Mouse (Mus musculus) left cerebral cortex, postnatal 4 days (tissue): ENCODE data around the gene Plekha8. TPM values are rescaled to one million over a fixed set of nuclear protein-coding genes. Genes with fewer than 3 reads are reported as not detected.

Experiments
- DNase-seq: peaks from one replicate; pipeline ENCODE4 v3.0.0-alpha.2; 2022
- intact Hi-C: fragments of 180-260 bp; cut with DNase I; formaldehyde crosslinking; loops from one replicate; pipeline ENCODE4 v1.15.1; 2025
- total RNA-seq, 2 experiments: library from RNA; stranded (reverse); gene quantifications; 2 replicates each; pipeline ENCODE4 v1.2.3; 2021

Gene Plekha8
- total RNA-seq, 2 experiments from 2014 or later: 13.5 to 14.8 TPM

DNA sequence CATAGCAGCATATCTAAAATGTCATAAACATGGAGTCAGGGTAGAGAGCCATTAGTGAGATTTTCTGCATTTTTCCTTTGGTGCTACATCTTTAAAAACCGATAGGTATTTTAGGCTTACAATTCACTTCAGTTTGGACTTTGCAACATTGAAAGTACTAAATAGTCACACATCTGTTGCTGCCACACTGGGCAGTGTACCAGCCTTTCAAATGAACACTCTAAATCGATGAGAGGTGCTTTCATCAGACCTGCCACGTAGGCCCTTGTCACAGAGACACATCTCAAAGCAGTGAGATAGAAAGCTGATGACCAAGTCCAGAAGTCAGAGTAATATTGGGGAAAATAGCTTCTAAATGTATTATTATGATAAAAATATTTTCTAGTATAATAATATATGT, 33.5 kb downstream of the Plekha8 start:
- DNase-seq: no peak
- intact Hi-C loops: no loop called here

DNA sequence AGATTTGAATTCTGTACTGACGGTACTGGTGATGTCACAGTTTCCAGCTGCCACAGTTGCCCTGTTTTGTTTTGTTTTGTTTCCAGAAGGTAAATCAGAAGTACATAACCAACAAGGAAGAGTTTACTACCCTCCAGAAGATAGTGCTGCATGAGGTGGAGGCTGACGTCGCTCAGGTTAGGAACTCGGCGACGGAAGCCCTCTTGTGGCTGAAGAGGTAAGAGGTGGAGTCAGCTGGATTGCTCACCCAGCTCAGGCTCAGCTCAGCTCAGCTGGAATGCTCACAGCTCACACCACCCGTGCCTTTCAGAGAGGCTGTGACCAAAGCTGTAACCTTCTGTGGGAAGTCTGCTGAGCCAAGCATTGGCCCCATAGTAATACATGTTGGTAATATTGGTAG, 34.8 kb downstream of the Plekha8 start:
- DNase-seq: peak; percentile 7
- intact Hi-C loops: no loop called here

- DNase-seq: peak; percentile 8
- intact Hi-C loops: no loop called here
Measured at GRCm38 (mm10) chr6:54631462-54631861, 36.6 kb downstream of the Plekha8 start.

GRCm38 (mm10) chr6:54639877-54640276, 45.0 kb downstream of the Plekha8 start:
- DNase-seq: no peak
- intact Hi-C loops: no loop called here

- DNase-seq: no peak
- intact Hi-C loops: no loop called here
Measured at GRCm38 (mm10) chr6:54641953-54642352, 47.0 kb downstream of the Plekha8 start.

GRCm38 (mm10) chr6:54643181-54643580, 48.3 kb downstream of the Plekha8 start:
- intact Hi-C loops: no loop called here

GRCm38 (mm10) chr6:54655471-54656095, 60.7 kb downstream of the Plekha8 start:
- intact Hi-C loops: no loop called here
- DNase-seq: no peak

More at GRCm38 (mm10) chr6:54643181-54643580, 48.3 kb downstream of the Plekha8 start:
- no peak for DNase-seq

DNA sequence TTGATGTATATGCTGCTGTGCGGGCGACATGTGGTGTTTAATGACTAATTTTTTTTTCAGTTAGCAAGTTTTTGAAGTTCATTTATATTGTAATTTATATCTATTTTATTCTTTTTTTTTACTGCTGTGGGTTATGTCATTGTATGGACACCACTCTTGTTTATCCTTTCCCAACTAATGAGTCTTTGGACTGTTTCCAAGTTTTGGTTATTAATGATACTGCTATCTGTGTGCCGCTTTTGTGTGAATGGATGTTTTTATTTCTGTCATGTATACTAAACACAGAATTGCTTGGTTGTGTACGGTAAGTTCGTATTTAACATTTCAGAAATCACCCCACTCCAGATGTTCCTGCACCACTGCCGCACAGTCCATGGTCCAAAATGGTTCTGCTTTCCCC, 63.0 kb downstream of the Plekha8 start:
- no peak for DNase-seq
- intact Hi-C loops: no loop called here

DNA sequence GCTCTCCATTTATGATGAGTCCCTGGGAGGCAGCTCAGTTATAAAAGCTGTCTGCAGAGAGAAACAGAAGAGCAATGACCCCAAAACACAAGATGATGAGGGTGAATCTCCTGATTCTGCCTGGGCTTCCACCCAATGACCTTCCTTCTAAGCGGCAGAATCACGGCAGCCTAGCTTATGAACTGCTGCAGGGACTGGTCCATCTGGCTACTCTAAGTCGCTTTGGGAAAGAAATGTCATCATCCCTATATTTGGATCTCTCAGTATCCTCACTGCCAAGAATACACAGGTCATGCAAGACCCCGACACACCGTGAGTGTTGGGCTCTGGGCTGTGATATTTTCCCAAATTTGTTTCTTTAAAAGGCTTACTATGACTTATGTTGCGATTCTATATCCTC, 75.0 kb downstream of the Plekha8 start:
- intact Hi-C loops: no loop called here

DNA sequence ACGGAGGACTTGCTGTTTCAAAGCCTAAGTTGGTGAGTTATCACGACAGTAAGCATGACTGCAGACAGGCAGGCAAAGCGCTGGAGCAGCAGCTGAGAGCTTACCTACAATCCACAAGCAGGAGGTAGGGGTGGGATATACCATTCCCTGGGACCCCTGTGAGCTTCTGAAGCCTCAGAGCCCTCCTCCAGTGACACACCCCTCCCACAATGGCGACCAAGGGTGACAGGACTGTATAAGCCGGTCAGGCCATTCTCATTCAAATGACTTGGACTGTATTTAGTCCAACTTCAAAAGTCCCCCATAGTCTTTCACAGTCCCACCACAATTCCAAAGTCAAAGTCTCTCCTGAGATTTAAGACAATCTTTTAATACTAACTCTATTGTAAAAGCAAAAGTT, 78.0 kb downstream of the Plekha8 start:
- DNase-seq: no peak
- intact Hi-C loops: no loop called here

More for the DNA sequence above, 75.0 kb downstream of the Plekha8 start:
- DNase-seq: no peak

DNA sequence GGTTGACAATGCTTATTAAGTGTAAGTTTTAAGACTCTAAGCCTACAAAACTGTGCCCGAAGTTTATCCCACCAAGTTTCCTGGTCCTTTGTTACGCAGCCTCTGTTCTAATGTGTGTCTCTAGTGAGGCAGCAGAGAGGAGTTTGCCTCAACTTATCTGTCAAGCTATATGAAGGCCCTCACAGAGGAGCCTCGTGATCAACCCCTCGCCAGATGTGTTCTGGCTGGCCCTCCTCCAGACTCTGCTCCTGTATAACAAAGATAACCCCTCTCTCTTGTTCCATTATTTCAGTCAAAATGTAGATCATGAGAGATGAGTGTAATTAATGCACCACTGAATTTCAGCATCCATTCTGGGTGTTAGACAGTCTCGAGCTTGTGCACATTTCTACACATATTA, 84.8 kb downstream of the Plekha8 start:
- DNase-seq: no peak
- intact Hi-C loops: loop anchor here (10.0 kb wide), 1 partner anchor 85 kb away; the partner anchor contains the start of genes Fkbp14 and Plekha8

DNA sequence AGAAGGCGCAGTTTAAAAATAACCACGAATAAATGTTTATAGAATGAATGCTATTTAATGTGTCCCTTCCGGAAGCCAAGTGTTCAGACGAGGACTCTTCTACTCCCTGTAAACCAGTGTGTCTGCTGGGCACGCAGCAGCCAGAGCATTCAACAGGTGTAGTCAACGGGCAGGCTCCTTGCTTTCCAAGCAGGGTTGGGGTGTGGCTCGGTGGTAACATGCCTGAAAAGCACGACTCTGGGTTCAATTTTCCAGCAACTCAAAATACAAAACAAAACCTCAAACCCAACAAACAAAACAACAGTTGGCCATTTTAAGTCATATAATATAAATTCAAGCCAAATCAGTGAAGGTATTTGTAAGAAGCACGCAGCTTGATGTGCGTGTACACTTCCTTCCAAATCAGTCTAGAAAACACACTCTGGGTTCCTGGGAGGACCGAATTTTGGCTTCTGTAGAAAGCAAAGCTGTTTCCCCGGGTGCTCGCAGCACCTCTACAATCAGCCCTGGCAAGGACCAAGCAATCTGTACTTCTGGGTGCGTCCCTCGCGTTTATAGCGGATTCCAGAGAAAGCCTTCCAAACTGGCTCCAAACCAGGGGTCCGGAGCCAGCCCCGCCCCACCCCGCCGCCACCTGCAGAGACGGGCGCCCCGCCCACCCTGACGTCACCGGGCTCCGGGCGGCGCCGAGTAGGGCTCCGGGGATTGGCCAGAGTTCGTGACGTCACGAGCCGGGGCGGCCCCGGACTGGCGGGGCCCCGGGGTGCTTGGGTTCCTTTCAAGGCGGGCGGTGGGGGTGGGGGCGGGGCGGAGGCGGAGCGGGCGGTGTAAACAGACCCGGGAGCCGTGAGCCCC, 86.2 kb downstream of the Plekha8 start, which contains the start of gene Mturn:
Gene Mturn (plus strand): TSS at position 734 of the 855 bp plus-strand sequence.
- intact Hi-C loops: loop anchor here (10.0 kb wide), 1 partner anchor 86 kb away; the partner anchor contains the start of genes Fkbp14 and Plekha8
- DNase-seq: peak; percentile 98

DNA sequence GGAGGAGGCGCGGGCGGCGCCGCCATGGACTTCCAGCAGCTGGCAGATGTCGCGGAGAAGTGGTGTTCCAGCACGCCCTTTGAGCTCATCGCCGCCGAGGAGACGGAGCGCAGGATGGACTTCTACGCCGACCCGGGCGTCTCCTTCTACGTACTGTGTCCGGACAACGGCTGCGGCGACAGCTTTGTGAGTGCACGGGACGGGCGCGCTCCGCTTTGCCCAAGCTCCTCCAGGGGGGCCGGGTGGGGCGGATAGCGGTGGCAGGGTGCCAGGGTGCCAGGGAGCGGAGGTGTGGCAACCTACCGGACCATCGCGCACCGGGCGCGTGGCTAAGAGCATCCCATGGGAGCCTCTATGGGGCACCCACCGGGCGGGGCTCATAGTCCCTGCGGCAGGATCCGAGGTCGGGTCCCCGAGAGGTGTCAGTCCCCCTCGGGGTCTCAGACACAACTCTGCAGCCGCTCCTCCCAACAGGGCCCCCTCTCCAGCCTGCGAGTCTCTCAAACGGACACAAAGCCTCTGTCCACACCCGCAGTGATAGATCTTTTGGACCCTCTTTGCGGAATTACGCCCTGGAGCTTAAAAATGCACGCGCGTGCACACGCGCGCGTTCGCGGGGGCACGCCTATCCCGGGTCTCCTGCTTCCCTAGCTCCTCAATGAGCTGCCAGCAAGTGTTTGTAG, 87.0 kb downstream of the Plekha8 start:
- intact Hi-C loops: loop anchor here (10.0 kb wide), 1 partner anchor 87 kb away; the partner anchor contains the start of genes Fkbp14 and Plekha8

GRCm38 (mm10) chr6:54684085-54684484, 89.2 kb downstream of the Plekha8 start:
- no peak for DNase-seq
- intact Hi-C loops: loop anchor here (10.0 kb wide), 1 partner anchor 89 kb away; the partner anchor contains the start of genes Fkbp14 and Plekha8

More for the DNA sequence above, 87.0 kb downstream of the Plekha8 start:
- no peak for DNase-seq

DNA sequence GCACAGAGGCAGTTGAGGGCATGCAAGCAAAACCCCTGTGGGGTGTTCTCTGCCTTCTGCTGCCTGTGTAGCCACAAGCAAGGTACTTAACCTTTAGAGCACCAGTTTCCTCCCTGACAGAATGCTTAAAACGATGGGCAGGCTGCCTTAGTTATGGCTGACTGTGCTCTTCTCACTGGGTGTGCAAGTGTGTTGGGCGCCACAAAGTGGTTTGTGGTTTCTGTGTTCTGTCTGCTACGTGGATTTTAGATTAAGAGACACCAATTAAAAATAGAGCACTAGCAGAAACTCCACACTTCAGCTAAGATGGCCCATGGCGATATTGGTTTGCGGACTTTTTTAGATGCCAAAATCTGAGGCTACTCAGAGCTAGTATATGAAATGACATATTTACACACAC, 90.2 kb downstream of the Plekha8 start:
- intact Hi-C loops: loop anchor here (10.0 kb wide), 1 partner anchor 90 kb away; the partner anchor contains the start of genes Fkbp14 and Plekha8
- no peak for DNase-seq

DNA sequence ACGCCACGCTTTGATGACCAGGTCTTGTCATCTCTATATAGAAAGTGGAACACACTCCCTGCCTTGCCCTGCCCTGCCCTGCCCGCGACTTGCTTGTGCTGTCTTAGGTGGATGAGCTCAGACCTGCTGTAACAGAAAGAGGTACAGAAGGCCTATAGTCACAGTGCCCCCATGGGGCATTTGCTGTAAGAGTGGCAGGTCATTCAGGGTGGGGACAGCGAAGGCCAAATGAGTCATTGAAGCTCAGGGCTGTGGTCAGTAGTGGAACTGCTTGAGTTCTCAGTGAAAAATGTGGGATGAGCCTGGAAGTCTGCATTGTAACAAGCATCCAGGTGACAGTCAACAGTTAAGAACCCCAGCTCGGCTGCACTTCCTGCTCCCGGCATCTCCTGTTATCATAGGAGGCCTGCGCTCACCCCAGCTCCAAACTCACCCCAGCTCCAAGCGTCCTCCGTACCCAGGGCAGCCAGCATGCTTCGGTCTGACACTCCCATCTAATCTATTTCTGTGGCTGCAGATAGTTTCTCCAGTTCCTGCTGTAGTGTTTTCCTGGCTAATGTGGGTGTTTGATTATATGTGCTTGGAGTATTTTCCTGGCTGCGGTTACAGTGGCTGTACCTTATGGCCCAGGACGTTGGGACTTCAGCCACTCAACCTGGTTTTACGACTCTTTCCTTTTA, 90.9 kb downstream of the Plekha8 start:
- intact Hi-C loops: loop anchor here (10.0 kb wide), 1 partner anchor 91 kb away; the partner anchor contains the start of genes Fkbp14 and Plekha8
- no peak for DNase-seq

DNA sequence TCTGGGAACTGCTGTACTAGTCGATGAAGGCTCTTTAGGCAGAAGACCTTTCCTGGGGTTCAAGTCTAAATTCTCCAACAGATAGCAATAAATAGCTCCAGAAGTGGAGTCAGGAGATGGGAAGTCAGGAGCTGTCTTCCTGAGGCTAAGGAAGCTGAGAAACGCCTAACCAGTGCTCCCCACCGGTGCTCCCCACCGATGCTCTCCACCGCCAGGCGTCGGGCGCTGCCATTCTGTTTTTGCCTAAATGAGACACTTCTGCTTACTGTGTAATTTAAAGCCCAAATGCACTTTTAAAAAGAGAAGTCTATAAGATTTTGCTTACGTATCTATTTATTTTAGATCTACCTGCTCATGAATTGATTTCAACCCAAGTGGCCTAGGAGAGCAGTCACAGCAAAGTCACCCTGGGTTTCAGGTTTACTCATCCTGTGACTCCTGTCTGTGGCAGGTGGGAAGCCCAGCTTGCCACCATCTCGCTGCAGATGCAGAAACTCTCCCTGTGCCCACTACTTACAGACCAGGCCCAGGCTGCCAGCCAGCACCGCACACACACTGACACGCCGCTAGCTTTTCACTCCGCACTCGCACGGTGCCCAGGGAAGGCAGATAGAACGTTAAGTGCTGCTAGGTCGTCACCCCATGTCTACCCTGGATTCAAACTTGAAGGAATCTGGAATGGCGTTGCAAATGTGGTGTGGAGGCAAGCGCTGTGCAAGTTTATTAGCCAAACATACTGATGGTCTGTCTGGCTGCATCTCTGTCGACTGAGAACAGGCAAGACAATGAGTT, 92.2 kb downstream of the Plekha8 start:
- intact Hi-C loops: loop anchor here (10.0 kb wide), 1 partner anchor 92 kb away; the partner anchor contains the start of genes Fkbp14 and Plekha8
- no peak for DNase-seq

DNA sequence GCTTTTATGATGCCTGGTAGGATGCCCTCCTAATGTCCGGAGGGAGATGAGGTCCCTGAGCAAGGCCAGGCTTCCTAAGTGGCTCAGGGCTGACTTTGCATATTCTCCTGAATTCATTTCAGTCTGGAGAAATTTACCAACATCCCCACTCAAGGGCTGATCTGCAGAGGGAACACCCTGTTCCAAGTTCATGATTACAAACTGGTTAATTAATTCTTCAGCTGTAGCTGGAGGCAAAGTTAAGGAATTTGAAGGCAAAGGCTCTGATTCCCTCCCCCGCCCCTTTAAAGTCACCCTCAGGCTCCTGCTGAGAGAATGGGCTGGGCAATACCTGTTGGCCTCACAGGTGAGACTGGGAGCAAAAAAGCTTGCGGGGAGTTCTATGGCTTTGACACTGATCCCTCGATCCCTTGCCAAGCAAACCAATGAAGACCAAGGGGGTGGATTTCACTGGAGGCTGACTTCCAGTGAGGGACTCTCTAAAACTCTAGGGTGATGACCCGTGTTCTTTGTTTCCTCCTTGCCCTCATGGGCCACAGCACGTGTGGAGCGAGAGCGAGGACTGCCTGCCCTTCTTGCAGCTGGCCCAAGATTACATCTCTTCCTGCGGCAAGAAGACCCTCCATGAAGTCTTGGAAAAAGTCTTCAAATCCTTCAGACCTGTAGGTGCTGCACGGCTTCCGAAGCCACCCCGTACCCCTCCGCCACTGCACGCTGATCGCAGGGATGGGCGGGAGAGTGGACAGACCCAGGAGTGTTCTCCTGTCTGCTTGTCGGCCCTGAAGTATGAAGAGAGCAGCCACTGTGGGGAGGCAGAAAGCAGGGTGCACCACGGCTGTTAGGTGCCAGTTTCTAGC, 93.8 kb downstream of the Plekha8 start:
- DNase-seq: no peak
- intact Hi-C loops: loop anchor here (10.0 kb wide), 1 partner anchor 94 kb away; the partner anchor contains the start of genes Fkbp14 and Plekha8
